9 mouse cellular contexts compared by ENCODE assay signal in the genomic region with DNA sequence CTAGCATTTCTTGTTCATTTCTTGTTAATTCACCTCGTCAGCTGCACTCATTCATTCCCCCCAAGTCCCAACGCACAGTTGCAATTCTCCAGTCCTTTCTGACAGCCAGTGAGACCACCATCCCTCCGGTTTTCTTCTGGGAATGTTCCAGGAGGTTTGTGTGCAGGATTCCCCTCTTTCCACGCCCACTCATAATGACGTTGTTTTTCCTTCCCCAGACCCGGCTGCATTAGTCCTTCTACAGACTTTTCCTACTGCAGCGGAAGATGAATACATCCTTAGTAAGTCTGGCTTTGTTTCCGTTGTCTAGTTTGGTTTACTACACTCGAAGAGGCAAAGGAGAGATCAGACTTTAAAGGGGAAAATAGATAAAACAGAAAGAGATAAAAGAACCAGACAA. TPM values are rescaled to one million over a fixed set of nuclear protein-coding genes. Genes with fewer than 3 reads are reported as not detected.
A peak's percentile ranks its signal among the peaks of the same experiment; 100 is the strongest.
DNase-seq lines count a peak whose midpoint lies in the region; ATAC-seq and TF ChIP-seq lines count a peak whose summit lies in the region.
"Had no signal": no experiment of that assay in that cellular context is flagged by ENCODE, and none has a peak within 500 bp of the region (broad histone marks: within the 10 kb centered on the region; RNA-seq: fewer than 3 reads in every experiment).

No protein-coding gene starts in this region.

- H3K4me1 ChIP-seq in heart, embryonic 13.5 days, result peaks cover 18% of the 10 kb centered on the region
- peaks cover 26% of the 10 kb centered on the region for H3K4me1 ChIP-seq in G1E (ENCODE audit: insufficient read depth, low read depth, low read length)
- H3K4me1 ChIP-seq in hindbrain, embryonic 10.5 days (replicated peaks), result peaks cover 28% of the 10 kb centered on the region

- H3K9ac ChIP-seq in heart, embryonic 13.5 days, result peak overlapping the region; percentile 94

- no peak for TF ChIP-seq CTCF in G1E (IDR thresholded peaks at IDR 0.05; ENCODE audit: low read depth, low read length)

- WGBS in heart, embryonic 13.5 days, result 37% methylated on average over 9 of the region's 9 CpGs
- 57% methylated on average over 9 of the region's 9 CpGs for WGBS in hindbrain, embryonic 10.5 days

- no peak for ATAC-seq in heart, embryonic 13.5 days (ENCODE audit: extremely low read depth, insufficient number of reproducible peaks, low FRiP score, low TSS enrichment)
- ATAC-seq in G1E (ENCODE audit: extremely low read depth, insufficient number of reproducible peaks, low FRiP score, poor library complexity, severe bottlenecking), result no peak
- ATAC-seq in monocyte, adult 5-6 weeks (replicated peaks; ENCODE audit: insufficient number of reproducible peaks, low FRiP score, low TSS enrichment, poor library complexity, severe bottlenecking), result no peak

- H3K27ac ChIP-seq in heart, embryonic 13.5 days (replicated peaks), result peak overlapping the region; percentile 98
- peak overlapping the region; percentile 98 for H3K27ac ChIP-seq in hindbrain, embryonic 10.5 days

- H3K36me3 ChIP-seq in heart, embryonic 13.5 days, result peaks cover 40% of the 10 kb centered on the region
- H3K36me3 ChIP-seq in G1E (replicated peaks), result peaks cover 45% of the 10 kb centered on the region
- H3K36me3 ChIP-seq in hindbrain, embryonic 10.5 days, result peaks cover 40% of the 10 kb centered on the region

- no peak for DNase-seq in heart, adult 9 months (ENCODE audit: low spot score in 2 of 2)
- no peak for DNase-seq in G1E (ENCODE audit: low spot score)
- DNase-seq in hindbrain, embryonic 10.5 days (ENCODE audit: low spot score), result no peak
- peak; percentile 10 for DNase-seq in lung, postnatal 10 days
- no peak for DNase-seq in testis, postnatal 10 days (ENCODE audit: low spot score)
- DNase-seq in layer of hippocampus, adult 8-10 months (ENCODE audit: low spot score in 2 of 2), result no peak

- H3K4me3 ChIP-seq in heart, embryonic 13.5 days, result peak overlapping the region; percentile 92
- H3K4me3 ChIP-seq in G1E (ENCODE audit: low read depth, low read length), result peak overlapping the region; percentile 80
- H3K4me3 ChIP-seq in hindbrain, embryonic 10.5 days, result peak overlapping the region; percentile 89

- peak overlapping the region; percentile 95 for H3K4me2 ChIP-seq in heart, embryonic 13.5 days

- no peaks in the 10 kb centered on the region for H3K27me3 ChIP-seq in heart, embryonic 13.5 days (replicated peaks)
- H3K27me3 ChIP-seq in G1E (ENCODE audit: insufficient read depth, low read length), result no peaks in the 10 kb centered on the region
- no peaks in the 10 kb centered on the region for H3K27me3 ChIP-seq in hindbrain, embryonic 10.5 days (ENCODE audit: insufficient read depth, poor library complexity, severe bottlenecking)

- H3K9me3 ChIP-seq in heart, embryonic 13.5 days, result no peaks in the 10 kb centered on the region
- no peaks in the 10 kb centered on the region for H3K9me3 ChIP-seq in G1E (replicated peaks)
- H3K9me3 ChIP-seq in hindbrain, embryonic 10.5 days, result no peaks in the 10 kb centered on the region

RNA-seq across cellular contexts. Expression of a gene that starts 1.1 kb away (rescaled TPM):
- polyA plus RNA-seq in heart, embryonic 13.5 days (2015; fragmentation: Nextera tagmentation; extraction: Ambion mirVana), result 7.0 and 7.9 TPM in 2 replicates
- total RNA-seq in G1E (2014; fragmentation: Nextera tagmentation) (16.7 and 21.4 TPM in 2 replicates), G1E (2017) (22.1 and 22.3 TPM in 2 replicates)
- polyA plus RNA-seq in G1E (2012), result 3.9 and 4.2 TPM in 2 replicates
- polyA plus RNA-seq in hindbrain, embryonic 10.5 days (2016; fragmentation: Nextera tagmentation; extraction: Ambion mirVana), result 19.9 and 22.0 TPM in 2 replicates
- 17.0 to 19.7 TPM (median 17.2 TPM) in 3 replicates for total RNA-seq in monocyte, adult 5-6 weeks (2017)
- 10 to 100 TPM; 27.6 to 38.7 (median 35.6) TPM for total RNA-seq in layer of hippocampus, adult 8-10 months (2022)

RNA-seq across cellular contexts. Expression of a gene that starts 9.3 kb away (rescaled TPM):
- polyA plus RNA-seq in heart, embryonic 13.5 days (2015; fragmentation: Nextera tagmentation; extraction: Ambion mirVana), result not detected in 2 replicates
- total RNA-seq in G1E (2014; fragmentation: Nextera tagmentation) (not detected in 2 replicates), G1E (2017) (not detected in 2 replicates)
- not detected in 2 replicates for polyA plus RNA-seq in G1E (2012)
- polyA plus RNA-seq in hindbrain, embryonic 10.5 days (2016; fragmentation: Nextera tagmentation; extraction: Ambion mirVana), result not detected in 2 replicates
- total RNA-seq in monocyte, adult 5-6 weeks (2017), result not detected in 3 replicates
- total RNA-seq in layer of hippocampus, adult 8-10 months (2022), result not detected
- total RNA-seq: left cerebral cortex, postnatal 14 days had no signal

RNA-seq across cellular contexts. Expression of a gene that starts 33.8 kb away (rescaled TPM):
- 1.5 and 1.8 TPM in 2 replicates for polyA plus RNA-seq in heart, embryonic 13.5 days (2015; fragmentation: Nextera tagmentation; extraction: Ambion mirVana)
- 2.4 and 3.6 TPM in 2 replicates for total RNA-seq in G1E (2014; fragmentation: Nextera tagmentation)
- total RNA-seq in G1E (2017), result 3.4 and 3.7 TPM in 2 replicates
- 8.2 and 9.6 TPM in 2 replicates for polyA plus RNA-seq in G1E (2012)
- 3.9 and 6.6 TPM in 2 replicates for polyA plus RNA-seq in hindbrain, embryonic 10.5 days (2016; fragmentation: Nextera tagmentation; extraction: Ambion mirVana)
- total RNA-seq in monocyte, adult 5-6 weeks (2017), result 1.4 to 2.9 TPM (median 1.9 TPM) in 3 replicates
- 10 to 100 TPM; 20.6 to 24.1 (median 23.1) TPM for total RNA-seq in layer of hippocampus, adult 8-10 months (2022)

RNA-seq across cellular contexts. Expression of a gene that starts 55.2 kb away (rescaled TPM):
- not detected in 2 replicates for polyA plus RNA-seq in heart, embryonic 13.5 days (2015; fragmentation: Nextera tagmentation; extraction: Ambion mirVana)
- total RNA-seq in G1E (2014; fragmentation: Nextera tagmentation) (0.53 TPM in 1 of 2 replicates, not detected in the other), G1E (2017) (0.05 and 0.17 TPM in 2 replicates)
- not detected in 2 replicates for polyA plus RNA-seq in G1E (2012)
- 0.07 TPM in 1 of 2 replicates, not detected in the other for polyA plus RNA-seq in hindbrain, embryonic 10.5 days (2016; fragmentation: Nextera tagmentation; extraction: Ambion mirVana)
- 0.29 to 0.95 TPM in 2 of 3 replicates, not detected in the other for total RNA-seq in monocyte, adult 5-6 weeks (2017)
- not detected for total RNA-seq in layer of hippocampus, adult 8-10 months (2022)
- total RNA-seq: left cerebral cortex, postnatal 14 days had no signal

RNA-seq across cellular contexts. Expression of a gene that starts 55.5 kb away (rescaled TPM):
- 7.2 and 7.8 TPM in 2 replicates for polyA plus RNA-seq in heart, embryonic 13.5 days (2015; fragmentation: Nextera tagmentation; extraction: Ambion mirVana)
- total RNA-seq in G1E (2014; fragmentation: Nextera tagmentation), result 21.4 and 26.6 TPM in 2 replicates
- total RNA-seq in G1E (2017), result 19.8 and 21.5 TPM in 2 replicates
- 3.0 TPM in 2 replicates for polyA plus RNA-seq in G1E (2012)
- polyA plus RNA-seq in hindbrain, embryonic 10.5 days (2016; fragmentation: Nextera tagmentation; extraction: Ambion mirVana), result 13.3 and 13.7 TPM in 2 replicates
- 6.0 to 19.7 TPM (median 18.1 TPM) in 3 replicates for total RNA-seq in monocyte, adult 5-6 weeks (2017)
- 10 to 100 TPM; 12.4 to 15.1 (median 13.8) TPM for total RNA-seq in layer of hippocampus, adult 8-10 months (2022)
